Mouse (Mus musculus) limb, embryonic 12.5 days (tissue): ENCODE data around the gene Csrp2. TPM values are rescaled to one million over a fixed set of nuclear protein-coding genes. Genes with fewer than 3 reads are reported as not detected.

ENCODE experiments used
- ATAC-seq: fragments of 200-750 bp; cut with Nextera tagmentation; 2 replicates; pipeline ENCODE4 v1.8.0; 2017; ENCODE audit warnings: low read depth, moderate TSS enrichment; ENCODE audit not compliant: insufficient number of reproducible peaks, insufficient read depth, low FRiP score, low TSS enrichment
- H3K27ac ChIP-seq: fragments of 300-500 bp; sonication (generic); 2 replicates; pipeline ENCODE4 v1.5.1; 2016; ENCODE audit warnings: mild to moderate bottlenecking, moderate library complexity
- H3K27me3 ChIP-seq: fragments of 300-500 bp; sonication (generic); 2 replicates; pipeline ENCODE4 v1.6.1; 2016; ENCODE audit warnings: mild to moderate bottlenecking, moderate library complexity
- H3K36me3 ChIP-seq: fragments of 300-500 bp; sonication (generic); 2 replicates; pipeline ENCODE4 v1.6.1; 2016; ENCODE audit warnings: mild to moderate bottlenecking, moderate library complexity
- H3K4me1 ChIP-seq: fragments of 300-500 bp; sonication (generic); replicated peaks from 2 replicates; pipeline ENCODE4 v1.6.1; 2016
- H3K4me2 ChIP-seq: fragments of 300-500 bp; sonication (generic); 2 replicates; pipeline ENCODE4 v1.6.1; 2016; ENCODE audit warnings: mild to moderate bottlenecking, moderate library complexity
- H3K4me3 ChIP-seq: fragments of 300-500 bp; sonication (generic); replicated peaks from 2 replicates; pipeline ENCODE4 v1.5.1; 2016; ENCODE audit warnings: mild to moderate bottlenecking
- H3K9ac ChIP-seq: fragments of 300-500 bp; sonication (generic); replicated peaks from 2 replicates; pipeline ENCODE4 v1.6.1; 2016; ENCODE audit warnings: mild to moderate bottlenecking, moderate library complexity
- H3K9me3 ChIP-seq: fragments of 300-500 bp; sonication (generic); 2 replicates; pipeline ENCODE4 v1.6.1; 2016; ENCODE audit warnings: mild to moderate bottlenecking, moderate library complexity
- WGBS: fragments of 180-500 bp; shearing (Covaris S2); methylation state at CpG from one replicate; pipeline ENCODE4 v1.1.7; 2016; 5-methylcytosine and 5-hydroxymethylcytosine counted together
- polyA plus RNA-seq: library from polyadenylated mRNA; unstranded; fragments of >200 nt; fragmentation: Nextera tagmentation; extraction: Ambion mirVana; gene quantifications from 2 replicates; pipeline ENCODE4 v1.2.1, GENCODE M21; 2016

Gene Csrp2
- polyA plus RNA-seq, 1 experiment from 2014 or later, result 188 TPM

DNA sequence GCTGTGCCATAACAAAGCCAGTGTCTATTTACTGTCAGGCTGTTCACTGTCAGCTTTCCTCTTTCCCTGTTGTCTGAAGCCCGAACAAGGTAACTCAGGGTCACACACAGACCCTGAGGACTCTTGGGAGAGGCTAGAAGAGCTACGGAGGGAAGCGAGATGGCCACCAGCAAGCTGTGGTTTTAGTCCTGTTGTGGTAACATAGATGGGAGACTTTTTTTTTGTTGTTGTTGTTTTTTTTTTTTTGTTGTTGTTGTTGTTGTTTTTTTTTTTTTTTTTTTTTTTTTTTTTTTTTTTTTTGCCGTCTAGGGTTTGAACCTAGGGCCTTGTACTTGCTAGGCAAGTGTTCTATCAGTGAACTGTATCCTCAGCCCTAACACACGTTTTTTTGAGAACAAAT, 14.0 kb downstream of the Csrp2 start:
- Histone ChIP-seq H3K27me3 (no peaks in the 10 kb centered on the region), H3K27ac (no peak overlapping the region), H3K9me3 (no peaks in the 10 kb centered on the region), H3K9ac (no peak overlapping the region), H3K4me3 (no peak overlapping the region), H3K4me2 (no peak overlapping the region), H3K4me1 (peaks cover 40% of the 10 kb centered on the region), H3K36me3 (peaks cover 43% of the 10 kb centered on the region)
- 89% methylated on average over 5 of the region's 5 CpGs for WGBS
- no peak for ATAC-seq

DNA sequence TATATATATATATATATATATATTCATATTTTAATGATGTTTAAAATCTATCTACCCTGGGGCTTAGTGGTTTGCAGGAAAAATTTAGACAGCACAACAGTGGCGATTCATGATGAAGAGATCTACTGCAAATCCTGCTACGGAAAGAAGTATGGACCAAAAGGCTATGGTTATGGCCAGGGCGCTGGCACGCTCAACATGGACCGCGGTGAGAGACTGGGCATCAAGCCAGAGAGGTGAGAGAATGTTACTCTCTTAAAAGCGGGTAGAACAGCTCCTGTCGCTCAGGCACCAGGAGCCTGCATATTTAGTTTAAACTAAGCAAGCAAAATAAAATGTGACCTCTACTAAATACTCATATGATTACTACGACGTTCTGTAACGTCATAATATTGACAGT, 15.5 kb downstream of the Csrp2 start:
- H3K36me3 ChIP-seq, result peaks cover 56% of the 10 kb centered on the region
- no peak overlapping the region for H3K4me2 ChIP-seq
- no peak for ATAC-seq
- H3K4me1 ChIP-seq, result peaks cover 25% of the 10 kb centered on the region
- H3K27ac ChIP-seq, result no peak overlapping the region
- no peaks in the 10 kb centered on the region for H3K9me3 ChIP-seq
- no peaks in the 10 kb centered on the region for H3K27me3 ChIP-seq
- H3K4me3 ChIP-seq, result no peak overlapping the region
- H3K9ac ChIP-seq, result no peak overlapping the region
- WGBS, result 91% methylated on average over 11 of the region's 11 CpGs

DNA sequence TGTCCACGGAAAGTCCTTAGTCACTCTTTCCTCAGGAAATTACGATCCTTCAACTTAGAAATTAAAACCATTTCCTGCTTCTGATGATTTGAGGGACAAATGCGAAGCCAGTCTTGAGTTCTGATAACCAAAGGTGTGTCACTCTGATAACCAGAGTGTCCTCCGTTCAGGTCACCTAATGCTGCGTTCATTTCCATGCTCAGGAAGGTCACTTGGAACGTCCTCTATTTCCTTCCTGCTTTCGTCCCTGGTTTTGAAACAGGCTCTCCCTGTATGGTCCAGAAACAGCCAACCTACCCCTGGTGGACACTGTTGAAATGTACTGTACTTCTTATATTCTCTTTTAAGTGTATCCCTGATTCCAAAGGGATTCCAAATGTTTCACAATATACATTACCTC, 16.1 kb downstream of the Csrp2 start:
- ATAC-seq, result no peak
- H3K4me2 ChIP-seq, result no peak overlapping the region
- H3K4me3 ChIP-seq, result no peak overlapping the region
- H3K36me3 ChIP-seq, result peaks cover 60% of the 10 kb centered on the region
- no peaks in the 10 kb centered on the region for H3K27me3 ChIP-seq
- WGBS, result 85% methylated on average over 7 of the region's 7 CpGs
- no peak overlapping the region for H3K9ac ChIP-seq
- no peaks in the 10 kb centered on the region for H3K9me3 ChIP-seq
- no peak overlapping the region for H3K27ac ChIP-seq
- peaks cover 19% of the 10 kb centered on the region for H3K4me1 ChIP-seq

DNA sequence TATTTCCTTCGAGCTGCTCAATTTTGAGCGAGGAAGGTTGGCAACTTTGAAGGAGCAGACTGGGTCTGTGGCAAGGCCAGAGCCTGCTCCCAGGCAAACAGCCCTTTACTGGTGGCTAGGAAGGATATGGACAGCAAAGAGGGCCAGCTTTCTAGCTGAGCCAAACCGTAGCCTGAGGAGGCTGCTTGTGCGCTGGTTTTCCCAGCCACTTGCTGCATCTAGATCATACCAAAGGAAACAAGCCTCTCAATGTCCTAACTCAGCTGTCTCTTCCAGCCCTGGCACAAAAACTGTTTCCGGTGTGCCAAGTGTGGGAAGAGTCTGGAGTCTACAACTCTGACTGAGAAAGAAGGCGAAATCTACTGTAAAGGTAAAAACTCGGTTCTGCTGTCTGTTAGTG, 18.8 kb downstream of the Csrp2 start:
- 95% methylated on average over 7 of the region's 7 CpGs for WGBS
- Histone ChIP-seq H3K27ac (no peak overlapping the region), H3K9me3 (no peaks in the 10 kb centered on the region), H3K4me1 (no peaks in the 10 kb centered on the region), H3K36me3 (peaks cover 69% of the 10 kb centered on the region), H3K4me2 (no peak overlapping the region), H3K27me3 (no peaks in the 10 kb centered on the region), H3K9ac (no peak overlapping the region), H3K4me3 (no peak overlapping the region)
- no peak for ATAC-seq

DNA sequence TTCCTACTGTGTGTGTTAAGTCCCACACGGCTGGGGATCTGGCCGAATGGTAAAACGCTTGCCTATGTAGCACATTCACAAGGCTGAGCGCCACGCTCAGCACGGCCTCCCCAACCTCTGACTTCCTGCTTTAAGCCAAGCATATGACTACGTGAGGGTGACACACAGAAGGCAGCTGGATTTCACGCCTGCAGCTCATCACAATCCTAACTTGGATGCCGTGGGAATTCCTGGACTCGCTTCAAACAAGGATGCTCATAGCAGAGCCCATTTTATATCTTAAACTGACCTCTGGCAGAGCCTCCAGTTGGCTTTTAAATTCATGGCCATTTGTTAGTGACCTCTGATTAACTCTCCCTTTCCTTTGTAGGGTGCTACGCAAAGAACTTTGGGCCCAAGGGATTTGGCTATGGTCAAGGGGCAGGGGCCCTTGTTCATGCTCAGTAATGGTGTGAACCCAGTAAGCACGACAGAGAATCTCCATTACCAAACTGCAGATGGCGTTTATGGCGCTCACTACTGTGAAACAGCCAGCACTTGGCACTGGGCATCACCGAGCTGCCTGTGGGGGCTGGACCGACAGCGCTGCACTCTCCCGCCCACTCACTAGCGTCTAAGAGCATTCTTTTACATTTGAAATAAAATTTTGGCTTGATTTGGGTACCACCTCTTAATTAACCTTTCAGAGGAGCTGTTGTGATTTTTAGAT, 19.4 kb downstream of the Csrp2 start:
- H3K27ac ChIP-seq, result no peak overlapping the region
- no peak for ATAC-seq
- no peaks in the 10 kb centered on the region for H3K4me1 ChIP-seq
- H3K4me3 ChIP-seq, result no peak overlapping the region
- 88% methylated on average over 19 of the region's 19 CpGs for WGBS
- peaks cover 72% of the 10 kb centered on the region for H3K36me3 ChIP-seq
- no peaks in the 10 kb centered on the region for H3K27me3 ChIP-seq
- H3K9ac ChIP-seq, result no peak overlapping the region
- H3K4me2 ChIP-seq, result no peak overlapping the region
- no peaks in the 10 kb centered on the region for H3K9me3 ChIP-seq

DNA sequence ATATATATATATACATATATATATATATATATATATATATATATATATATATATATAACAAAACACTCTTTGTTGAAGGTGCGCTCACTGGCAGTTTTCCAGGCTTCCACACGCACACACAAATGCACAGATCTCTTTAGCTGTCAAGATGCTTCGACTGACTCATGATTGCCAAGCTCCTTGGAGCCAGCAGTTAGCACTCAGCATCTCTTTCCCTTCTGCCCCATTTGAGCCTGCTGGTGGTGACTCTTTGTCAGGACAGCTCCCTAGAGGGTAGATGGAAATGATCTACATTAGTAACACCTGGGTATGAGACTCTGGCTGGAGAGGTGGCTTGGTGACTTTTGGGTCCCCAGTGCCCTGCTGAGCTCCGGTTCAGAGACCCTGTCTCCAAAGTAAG, 20.1 kb downstream of the Csrp2 start:
- Histone ChIP-seq H3K4me3 (no peak overlapping the region), H3K27ac (no peak overlapping the region), H3K36me3 (peaks cover 77% of the 10 kb centered on the region), H3K4me1 (no peaks in the 10 kb centered on the region), H3K27me3 (no peaks in the 10 kb centered on the region), H3K9me3 (no peaks in the 10 kb centered on the region), H3K9ac (no peak overlapping the region), H3K4me2 (no peak overlapping the region)
- no peak for ATAC-seq
- 84% methylated on average over 4 of the region's 4 CpGs for WGBS

DNA sequence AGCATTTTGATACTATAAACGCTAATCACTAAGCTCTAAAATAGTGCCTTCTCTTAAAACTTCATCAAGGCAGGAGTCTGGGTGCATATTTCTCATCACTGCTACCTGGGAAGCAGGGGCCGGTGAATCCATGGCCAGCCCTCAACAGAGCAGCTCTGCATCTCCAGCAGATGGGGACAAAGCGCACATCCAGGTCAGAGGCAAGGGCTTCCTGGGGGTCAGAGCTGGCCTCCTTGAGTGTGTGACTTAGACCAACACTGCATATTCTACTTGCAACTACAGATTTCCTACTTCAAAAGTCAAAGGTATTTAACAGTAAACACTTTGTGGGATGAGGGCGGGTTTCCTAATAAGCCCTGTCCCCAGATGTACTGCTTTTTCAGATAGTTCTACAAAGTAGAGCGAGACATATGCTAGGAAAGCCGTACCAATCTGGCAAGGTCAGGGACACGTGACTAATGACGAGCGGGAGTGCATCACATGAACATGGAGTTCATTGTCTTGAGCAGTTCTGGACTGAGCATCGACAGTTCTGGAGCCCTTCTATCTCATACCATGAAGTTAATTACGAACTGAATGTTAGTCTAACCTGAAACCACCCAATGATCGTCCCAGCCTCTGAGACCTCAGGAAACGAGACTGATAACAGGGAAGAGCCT, 21.3 kb downstream of the Csrp2 start:
- H3K9me3 ChIP-seq, result no peaks in the 10 kb centered on the region
- no peaks in the 10 kb centered on the region for H3K4me1 ChIP-seq
- WGBS, result 87% methylated on average over 13 of the region's 13 CpGs
- ATAC-seq, result no peak
- no peak overlapping the region for H3K4me2 ChIP-seq
- H3K36me3 ChIP-seq, result peaks cover 79% of the 10 kb centered on the region
- no peak overlapping the region for H3K4me3 ChIP-seq
- no peak overlapping the region for H3K27ac ChIP-seq
- H3K9ac ChIP-seq, result no peak overlapping the region
- H3K27me3 ChIP-seq, result no peaks in the 10 kb centered on the region

DNA sequence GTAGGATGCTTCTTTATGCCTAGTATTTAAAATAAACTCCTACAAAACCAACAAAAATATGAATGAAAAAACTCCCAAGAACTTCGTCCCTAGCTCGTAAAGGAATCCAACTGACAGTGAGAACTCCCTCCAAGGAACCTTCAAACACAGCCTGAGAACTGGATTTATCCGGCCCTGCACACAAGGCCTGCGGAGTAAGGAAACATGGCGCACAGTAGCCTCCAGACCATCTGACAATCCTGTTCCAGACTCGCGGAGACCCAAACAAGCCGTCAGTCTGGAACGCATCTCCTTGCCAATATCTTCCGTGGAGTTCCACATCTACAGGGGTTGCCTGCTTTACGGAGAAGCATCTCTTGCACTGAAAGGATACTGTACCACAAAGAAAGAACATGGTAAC, 22.4 kb downstream of the Csrp2 start:
- H3K4me3 ChIP-seq, result no peak overlapping the region
- H3K9me3 ChIP-seq, result no peaks in the 10 kb centered on the region
- H3K27ac ChIP-seq, result no peak overlapping the region
- H3K36me3 ChIP-seq, result peaks cover 81% of the 10 kb centered on the region
- no peak for ATAC-seq
- whole genome bisulfite sequencing, result 94% methylated on average over 11 of the region's 11 CpGs
- no peak overlapping the region for H3K4me2 ChIP-seq
- H3K9ac ChIP-seq, result no peak overlapping the region
- no peaks in the 10 kb centered on the region for H3K4me1 ChIP-seq
- H3K27me3 ChIP-seq, result no peaks in the 10 kb centered on the region

DNA sequence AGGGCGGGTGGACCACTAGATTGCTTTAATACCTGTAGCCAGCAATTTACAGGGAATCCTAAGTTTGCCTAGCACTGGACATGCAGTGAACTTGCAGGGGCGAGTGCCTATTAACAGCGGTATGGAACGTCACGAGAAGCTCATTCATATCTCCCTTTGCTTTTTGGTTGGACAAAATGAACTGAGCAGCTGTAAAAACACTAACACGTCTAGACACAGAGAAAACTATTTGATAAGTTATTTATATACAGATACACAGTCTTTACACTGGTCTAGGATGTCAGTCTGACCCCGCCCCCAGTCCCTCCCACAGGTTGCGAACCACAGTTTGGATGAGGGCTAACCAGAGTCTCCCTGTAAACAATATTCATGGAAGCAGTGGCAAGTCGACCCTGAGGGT, 23.2 kb downstream of the Csrp2 start:
- Histone ChIP-seq H3K36me3 (peaks cover 80% of the 10 kb centered on the region), H3K27me3 (no peaks in the 10 kb centered on the region), H3K4me3 (no peak overlapping the region), H3K27ac (no peak overlapping the region), H3K4me1 (no peaks in the 10 kb centered on the region), H3K9ac (no peak overlapping the region), H3K9me3 (no peaks in the 10 kb centered on the region), H3K4me2 (no peak overlapping the region)
- WGBS, result 92% methylated on average over 9 of the region's 9 CpGs
- no peak for ATAC-seq

DNA sequence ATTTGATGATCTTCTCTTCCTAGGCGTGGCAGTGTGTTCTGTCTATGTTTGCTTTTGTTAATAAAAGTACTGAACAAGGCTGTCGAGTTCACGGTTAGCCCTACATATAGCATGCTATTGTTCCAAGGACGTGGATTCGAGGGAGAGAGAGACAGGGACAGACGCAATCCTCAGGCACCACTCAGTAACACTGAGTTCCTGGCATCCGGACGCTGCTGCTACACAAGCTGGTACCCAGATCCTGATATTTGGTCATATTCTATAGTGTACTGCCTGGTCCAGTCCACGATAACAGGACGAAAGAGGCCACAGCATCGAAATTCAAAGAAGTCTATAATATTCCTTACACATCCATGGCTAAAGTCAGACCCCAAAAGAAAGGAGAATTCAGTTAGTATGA, 24.6 kb downstream of the Csrp2 start:
- Histone ChIP-seq H3K4me1 (no peaks in the 10 kb centered on the region), H3K9me3 (no peaks in the 10 kb centered on the region), H3K27me3 (no peaks in the 10 kb centered on the region), H3K36me3 (peaks cover 70% of the 10 kb centered on the region), H3K27ac (no peak overlapping the region), H3K9ac (no peak overlapping the region), H3K4me3 (no peak overlapping the region), H3K4me2 (no peak overlapping the region)
- ATAC-seq, result no peak
- WGBS, result 92% methylated on average over 11 of the region's 11 CpGs

DNA sequence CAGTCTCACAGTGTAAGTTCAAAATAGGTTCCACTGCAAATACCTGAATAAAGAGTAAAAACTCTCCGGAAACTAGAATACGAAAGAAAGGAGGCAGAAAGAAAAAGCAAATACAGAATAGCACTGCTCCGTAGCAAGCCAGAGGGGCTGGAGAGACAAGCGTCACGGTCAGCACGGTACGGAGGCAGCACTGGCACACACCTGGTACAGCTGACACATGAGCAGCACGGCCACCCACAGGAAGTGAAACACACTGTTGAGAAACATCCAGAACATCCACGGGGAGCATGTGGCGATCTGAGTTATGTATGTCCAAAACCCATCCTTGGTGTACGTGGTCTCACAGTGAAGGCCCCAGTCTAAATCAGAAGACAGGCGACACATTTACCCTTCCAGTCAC, 26.4 kb downstream of the Csrp2 start:
- Histone ChIP-seq H3K4me2 (no peak overlapping the region), H3K27me3 (no peaks in the 10 kb centered on the region), H3K9me3 (no peaks in the 10 kb centered on the region), H3K36me3 (peaks cover 72% of the 10 kb centered on the region), H3K9ac (no peak overlapping the region), H3K4me3 (no peak overlapping the region), H3K27ac (no peak overlapping the region), H3K4me1 (no peaks in the 10 kb centered on the region)
- no peak for ATAC-seq
- 87% methylated on average over 12 of the region's 12 CpGs for WGBS

DNA sequence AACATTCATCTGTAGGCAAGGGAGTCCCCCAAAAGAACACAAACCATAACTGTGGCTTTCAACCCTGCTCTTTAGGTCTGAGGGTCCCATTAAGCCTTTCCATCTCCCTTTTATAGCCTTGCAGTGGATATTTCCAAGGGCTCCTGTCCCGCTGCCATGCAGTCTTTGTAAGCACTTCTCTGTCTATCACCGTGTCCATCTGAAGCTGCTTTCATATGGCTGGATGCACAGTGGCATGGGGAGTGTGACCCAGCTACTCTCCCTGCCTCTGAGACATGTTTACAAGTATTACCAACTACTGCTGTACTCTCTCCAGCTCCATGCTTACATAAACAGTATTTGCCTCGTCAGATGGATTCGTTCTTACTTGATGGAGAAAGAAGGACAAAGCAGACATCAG, 28.0 kb downstream of the Csrp2 start:
- Histone ChIP-seq H3K4me2 (no peak overlapping the region), H3K4me3 (no peak overlapping the region), H3K27ac (no peak overlapping the region), H3K4me1 (no peaks in the 10 kb centered on the region), H3K9ac (no peak overlapping the region), H3K27me3 (no peaks in the 10 kb centered on the region), H3K36me3 (peaks cover 75% of the 10 kb centered on the region), H3K9me3 (no peaks in the 10 kb centered on the region)
- no peak for ATAC-seq
- WGBS, result 85% methylated on average over 4 of the region's 4 CpGs
